Mouse (Mus musculus): ENCODE measurements around the gene Rps19bp1.

Rps19bp1 gene

GRCm38 (mm10) chr15:80263610-80264575 is at the start of gene Rps19bp1:
Gene Rps19bp1, minus strand, starts transcription at chr15:80264315.
- ATAC-seq (ENCODE audit: insufficient number of reproducible peaks, low FRiP score, low TSS enrichment) = peak; percentile 75

GRCm38 (mm10) chr15:80306146-80306545 is 42.0 kb upstream of the Rps19bp1 start:
- ATAC-seq (ENCODE audit: insufficient number of reproducible peaks, low FRiP score, low TSS enrichment) = no peak

- no peak for ATAC-seq (ENCODE audit: insufficient number of reproducible peaks, low FRiP score, low TSS enrichment)
These were observed 40.1 kb upstream of the Rps19bp1 start for GRCm38 (mm10) chr15:80304188-80304587.

GRCm38 (mm10) chr15:80303779-80304178 is 39.7 kb upstream of the Rps19bp1 start:
- 0 out of 2 replicates have a peak, but pooled peaks have one; percentile 16 for ATAC-seq (ENCODE audit: insufficient number of reproducible peaks, low FRiP score, low TSS enrichment)

GRCm38 (mm10) chr15:80297146-80297545 is 33.0 kb upstream of the Rps19bp1 start:
- ATAC-seq (ENCODE audit: insufficient number of reproducible peaks, low FRiP score, low TSS enrichment) = no peak

- ATAC-seq (ENCODE audit: insufficient number of reproducible peaks, low FRiP score, low TSS enrichment) = peak; percentile 17; the same call in 1 of the 2 replicates
These were observed 25.3 kb upstream of the Rps19bp1 start for GRCm38 (mm10) chr15:80289436-80289835.

GRCm38 (mm10) chr15:80288036-80288435 is 23.9 kb upstream of the Rps19bp1 start:
- no peak for ATAC-seq (ENCODE audit: insufficient number of reproducible peaks, low FRiP score, low TSS enrichment)

- peak; percentile 74 for ATAC-seq (ENCODE audit: insufficient number of reproducible peaks, low FRiP score, low TSS enrichment)
These were observed 22.8 kb upstream of the Rps19bp1 start, which contains the start of gene Cacna1i for GRCm38 (mm10) chr15:80286851-80287415. Gene Cacna1i, plus strand, starts transcription at chr15:80287238.

GRCm38 (mm10) chr15:80280646-80281045 is 16.5 kb upstream of the Rps19bp1 start:
- ATAC-seq (ENCODE audit: insufficient number of reproducible peaks, low FRiP score, low TSS enrichment) = no peak

- no peak; the same call in 1 of the 2 replicates for ATAC-seq (ENCODE audit: insufficient number of reproducible peaks, low FRiP score, low TSS enrichment)
These were observed 14.9 kb upstream of the Rps19bp1 start for GRCm38 (mm10) chr15:80279053-80279452.

GRCm38 (mm10) chr15:80278121-80278759 is 14.1 kb upstream of the Rps19bp1 start:
- peak; percentile 63 for ATAC-seq (ENCODE audit: insufficient number of reproducible peaks, low FRiP score, low TSS enrichment)

- ATAC-seq (ENCODE audit: insufficient number of reproducible peaks, low FRiP score, low TSS enrichment) = no peak
These were observed 13.5 kb upstream of the Rps19bp1 start for GRCm38 (mm10) chr15:80277625-80278024.

- peak; percentile 57; the same call in 1 of the 2 replicates for ATAC-seq (ENCODE audit: insufficient number of reproducible peaks, low FRiP score, low TSS enrichment)
These were observed 13.0 kb upstream of the Rps19bp1 start for GRCm38 (mm10) chr15:80277107-80277506.

GRCm38 (mm10) chr15:80271858-80272396 is 7.8 kb upstream of the Rps19bp1 start:
- ATAC-seq (ENCODE audit: insufficient number of reproducible peaks, low FRiP score, low TSS enrichment) = no peak

- 0 out of 2 replicates have a peak, but pooled peaks have one; percentile 57 for ATAC-seq (ENCODE audit: insufficient number of reproducible peaks, low FRiP score, low TSS enrichment)
These were observed 2.2 kb upstream of the Rps19bp1 start for GRCm38 (mm10) chr15:80266281-80266680.

GRCm38 (mm10) chr15:80261100-80261499 is 3.0 kb downstream of the Rps19bp1 start:
- ATAC-seq (ENCODE audit: insufficient number of reproducible peaks, low FRiP score, low TSS enrichment) = no peak

- 0 out of 2 replicates have a peak, but pooled peaks have one; percentile 37 for ATAC-seq (ENCODE audit: insufficient number of reproducible peaks, low FRiP score, low TSS enrichment)
These were observed 3.4 kb downstream of the Rps19bp1 start for GRCm38 (mm10) chr15:80260677-80261076.

- no peak for ATAC-seq (ENCODE audit: insufficient number of reproducible peaks, low FRiP score, low TSS enrichment)
These were observed 4.6 kb downstream of the Rps19bp1 start for GRCm38 (mm10) chr15:80259406-80260045.

- no peak for ATAC-seq (ENCODE audit: insufficient number of reproducible peaks, low FRiP score, low TSS enrichment)
These were observed 5.6 kb downstream of the Rps19bp1 start for GRCm38 (mm10) chr15:80258240-80259170.

Data from cerebellum, adult (tissue).